Mouse (Mus musculus): ENCODE results near the gene Cyth4. TPM values are rescaled to one million over a fixed set of nuclear protein-coding genes. Genes with fewer than 3 reads are reported as not detected.

Cyth4 gene
- polyA plus RNA-seq, 1 experiment from 2014 or later: 7.2 TPM

DNA sequence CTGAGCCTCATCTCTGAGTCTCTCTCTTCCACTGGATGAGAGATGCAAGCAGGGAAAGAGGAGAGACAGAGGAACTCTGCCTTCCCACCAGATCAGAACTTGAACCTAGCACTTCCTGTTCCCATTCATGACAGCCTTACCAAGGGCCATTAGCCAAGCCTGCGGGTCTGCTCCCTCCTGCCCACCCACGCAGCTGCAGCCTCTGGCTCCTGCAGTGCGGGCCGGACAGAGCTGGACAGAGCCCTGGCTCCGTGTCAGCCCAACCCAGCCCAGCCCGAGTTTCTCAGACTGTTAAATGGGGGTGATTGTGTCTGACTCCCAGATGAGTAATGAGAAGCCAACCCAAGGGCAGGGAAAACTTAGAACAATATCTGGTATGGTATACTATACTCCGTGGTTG lies 38.4 kb downstream of the Cyth4 start:
- H3K4me3 ChIP-seq (ENCODE audit: low read depth, low read length): no peak overlapping the region
- 39% methylated on average over 7 of the region's 7 CpGs for WGBS
- DNase-seq (ENCODE audit: low spot score) (no peak), ATAC-seq (ENCODE audit: low read depth) (no peak)
- no peaks in the 10 kb centered on the region for H3K9me3 ChIP-seq (ENCODE audit: control insufficient read depth, low read length)
- H3K4me2 ChIP-seq (ENCODE audit: low read depth, low read length): no peak overlapping the region
- H3K27ac ChIP-seq (replicated peaks; ENCODE audit: low read depth, low read length): no peak overlapping the region
- no peaks in the 10 kb centered on the region for H3K36me3 ChIP-seq (ENCODE audit: control insufficient read depth, insufficient read depth, low read length)
- H3K9ac ChIP-seq (ENCODE audit: low read depth, low read length): no peak overlapping the region
- H3K4me1 ChIP-seq (ENCODE audit: control insufficient read depth, insufficient read depth, low read length): no peaks in the 10 kb centered on the region
- no peaks in the 10 kb centered on the region for H3K27me3 ChIP-seq (replicated peaks; ENCODE audit: control insufficient read depth, insufficient read depth, low read length)

DNA sequence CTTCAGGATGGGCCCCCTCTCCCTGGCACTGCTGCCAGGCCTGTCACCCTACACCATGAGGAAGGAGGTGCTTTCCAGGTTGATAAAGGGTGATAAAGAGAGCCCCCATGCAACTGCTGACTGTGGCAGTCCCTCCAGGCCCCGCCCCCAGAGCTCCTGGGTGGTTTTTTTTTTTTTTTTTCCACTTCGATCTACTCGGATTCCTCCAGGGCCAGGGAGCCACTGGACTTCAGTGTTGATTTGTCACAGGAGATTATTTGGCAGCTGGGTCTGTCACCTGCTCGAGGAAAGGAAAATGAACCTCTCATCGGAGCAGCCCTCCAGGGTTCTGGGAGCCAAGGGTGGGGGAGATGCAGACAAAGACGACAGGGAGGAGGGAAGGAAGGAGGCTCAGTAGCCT lies 46.8 kb downstream of the Cyth4 start:
- H3K27me3 ChIP-seq (replicated peaks; ENCODE audit: control insufficient read depth, insufficient read depth, low read length): no peaks in the 10 kb centered on the region
- H3K9me3 ChIP-seq (ENCODE audit: control insufficient read depth, low read length): no peaks in the 10 kb centered on the region
- no peak overlapping the region for H3K9ac ChIP-seq (ENCODE audit: low read depth, low read length)
- no peak overlapping the region for H3K4me2 ChIP-seq (ENCODE audit: low read depth, low read length)
- WGBS: 18% methylated on average over 6 of the region's 6 CpGs
- no peaks in the 10 kb centered on the region for H3K4me1 ChIP-seq (ENCODE audit: control insufficient read depth, insufficient read depth, low read length)
- no peak overlapping the region for H3K27ac ChIP-seq (replicated peaks; ENCODE audit: low read depth, low read length)
- H3K36me3 ChIP-seq (ENCODE audit: control insufficient read depth, insufficient read depth, low read length): no peaks in the 10 kb centered on the region
- H3K4me3 ChIP-seq (ENCODE audit: low read depth, low read length): no peak overlapping the region
- DNase-seq (ENCODE audit: low spot score) (peak; percentile 19), ATAC-seq (ENCODE audit: low read depth) (no peak)

DNA sequence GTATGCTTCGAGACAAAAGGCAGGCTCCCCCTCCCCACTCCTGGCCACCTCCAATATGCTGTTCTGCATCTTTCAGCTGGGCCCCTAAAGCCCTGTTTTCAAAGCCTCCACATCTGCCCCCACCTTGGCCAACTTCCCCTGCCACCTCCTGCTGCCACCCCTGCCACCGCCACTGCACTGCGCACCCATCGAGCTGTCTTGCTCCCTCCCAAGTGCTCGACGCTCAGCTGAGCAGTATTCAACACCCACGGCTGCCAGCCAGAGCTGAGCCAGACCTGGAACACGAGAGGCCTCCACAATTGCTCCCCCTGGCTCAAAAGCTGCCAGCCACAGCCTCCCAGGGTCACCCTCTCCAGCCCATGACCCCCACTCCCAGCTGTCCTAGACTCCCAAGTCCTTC lies 47.8 kb downstream of the Cyth4 start:
- H3K4me1 ChIP-seq (ENCODE audit: control insufficient read depth, insufficient read depth, low read length): no peaks in the 10 kb centered on the region
- no peaks in the 10 kb centered on the region for H3K9me3 ChIP-seq (ENCODE audit: control insufficient read depth, low read length)
- no peaks in the 10 kb centered on the region for H3K27me3 ChIP-seq (replicated peaks; ENCODE audit: control insufficient read depth, insufficient read depth, low read length)
- no peak overlapping the region for H3K4me3 ChIP-seq (ENCODE audit: low read depth, low read length)
- no peak overlapping the region for H3K9ac ChIP-seq (ENCODE audit: low read depth, low read length)
- no peaks in the 10 kb centered on the region for H3K36me3 ChIP-seq (ENCODE audit: control insufficient read depth, insufficient read depth, low read length)
- DNase-seq (ENCODE audit: low spot score) (no peak), ATAC-seq (ENCODE audit: low read depth) (no peak)
- no peak overlapping the region for H3K4me2 ChIP-seq (ENCODE audit: low read depth, low read length)
- no peak overlapping the region for H3K27ac ChIP-seq (replicated peaks; ENCODE audit: low read depth, low read length)
- WGBS: 45% methylated on average over 8 of the region's 8 CpGs

DNA sequence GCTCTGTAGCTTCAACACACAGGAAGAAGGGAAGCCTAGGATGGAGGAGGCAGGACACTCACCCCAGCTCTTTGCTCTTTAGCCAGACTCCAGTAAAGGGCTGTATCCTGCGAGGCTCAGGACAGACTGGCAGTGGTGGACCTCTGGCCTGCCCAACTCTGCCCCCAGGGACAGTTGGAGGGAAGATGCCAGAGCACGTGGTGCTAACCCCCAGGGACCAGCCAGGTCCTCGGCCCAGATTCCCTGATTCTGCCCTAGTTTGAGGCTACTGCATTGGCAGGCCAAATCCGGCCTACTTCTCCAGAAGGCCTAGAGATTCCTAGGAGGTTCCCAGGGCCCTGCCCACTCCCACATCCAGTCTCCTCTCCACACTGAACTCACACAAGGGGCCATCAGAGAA lies 50.9 kb downstream of the Cyth4 start:
- no peaks in the 10 kb centered on the region for H3K36me3 ChIP-seq (ENCODE audit: control insufficient read depth, insufficient read depth, low read length)
- DNase-seq (ENCODE audit: low spot score) (no peak), ATAC-seq (ENCODE audit: low read depth) (no peak)
- 72% methylated on average over 4 of the region's 4 CpGs for WGBS
- no peak overlapping the region for H3K4me2 ChIP-seq (ENCODE audit: low read depth, low read length)
- H3K27me3 ChIP-seq (replicated peaks; ENCODE audit: control insufficient read depth, insufficient read depth, low read length): no peaks in the 10 kb centered on the region
- H3K4me3 ChIP-seq (ENCODE audit: low read depth, low read length): no peak overlapping the region
- no peak overlapping the region for H3K9ac ChIP-seq (ENCODE audit: low read depth, low read length)
- H3K27ac ChIP-seq (replicated peaks; ENCODE audit: low read depth, low read length): no peak overlapping the region
- H3K4me1 ChIP-seq (ENCODE audit: control insufficient read depth, insufficient read depth, low read length): no peaks in the 10 kb centered on the region
- no peaks in the 10 kb centered on the region for H3K9me3 ChIP-seq (ENCODE audit: control insufficient read depth, low read length)

DNA sequence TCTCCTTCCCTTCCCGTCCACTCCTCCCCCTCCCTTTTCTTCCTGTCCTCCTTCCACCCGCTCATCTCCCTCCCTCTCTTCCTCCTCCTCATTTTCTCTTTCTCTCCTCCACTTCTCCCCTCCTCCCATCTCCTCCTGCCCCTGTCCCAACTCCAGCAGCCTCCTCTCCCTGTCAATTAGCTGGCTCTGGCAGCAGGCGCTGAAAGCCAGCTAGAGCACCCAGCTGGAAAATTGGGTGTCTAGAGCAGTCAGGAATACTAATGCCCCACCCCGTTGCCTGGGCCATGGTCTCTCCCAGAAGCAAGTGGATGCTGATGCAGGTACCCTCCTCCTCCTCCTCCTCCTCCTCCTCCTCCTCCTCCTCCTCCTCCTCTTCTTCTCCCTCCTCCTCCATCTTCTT lies 54.3 kb downstream of the Cyth4 start:
- Histone ChIP-seq H3K9me3 (ENCODE audit: control insufficient read depth, low read length) (no peaks in the 10 kb centered on the region), H3K4me1 (ENCODE audit: control insufficient read depth, insufficient read depth, low read length) (no peaks in the 10 kb centered on the region), H3K27me3 (replicated peaks; ENCODE audit: control insufficient read depth, insufficient read depth, low read length) (no peaks in the 10 kb centered on the region), H3K4me3 (ENCODE audit: low read depth, low read length) (no peak overlapping the region), H3K27ac (replicated peaks; ENCODE audit: low read depth, low read length) (no peak overlapping the region), H3K4me2 (ENCODE audit: low read depth, low read length) (no peak overlapping the region), H3K9ac (ENCODE audit: low read depth, low read length) (no peak overlapping the region), H3K36me3 (ENCODE audit: control insufficient read depth, insufficient read depth, low read length) (no peaks in the 10 kb centered on the region)
- ATAC-seq (ENCODE audit: low read depth) (no peak), DNase-seq (ENCODE audit: low spot score) (no peak)
- 37% methylated on average over 4 of the region's 4 CpGs for WGBS

DNA sequence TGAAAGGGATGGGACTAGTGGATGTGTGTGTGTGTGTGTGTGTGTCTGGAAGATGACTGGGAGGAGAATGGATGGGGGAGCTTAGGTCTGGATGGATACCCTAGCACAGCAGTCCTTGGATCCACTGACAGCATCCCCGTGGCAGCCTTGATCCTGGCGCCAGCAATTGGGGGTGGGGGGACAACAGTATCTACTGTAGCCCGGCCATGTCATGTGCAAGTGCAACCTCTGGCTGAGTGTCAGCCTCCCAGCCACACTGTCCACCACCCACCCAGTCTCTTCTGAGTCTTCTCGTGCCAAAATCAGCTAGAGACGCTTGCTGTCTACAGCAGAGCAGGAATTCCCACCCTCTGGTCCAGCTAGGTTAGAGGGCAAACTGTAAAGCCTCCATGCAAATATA lies 67.4 kb downstream of the Cyth4 start:
- no peak overlapping the region for H3K27ac ChIP-seq (replicated peaks; ENCODE audit: low read depth, low read length)
- WGBS: 62% methylated on average over 5 of the region's 5 CpGs

GRCm38 (mm10) chr15:78669221-78669871 lies 72.5 kb downstream of the Cyth4 start:
- ATAC-seq (ENCODE audit: low read depth) (no peak), DNase-seq (ENCODE audit: low spot score) (peak; percentile 29)
- Histone ChIP-seq H3K36me3 (ENCODE audit: control insufficient read depth, insufficient read depth, low read length) (no peaks in the 10 kb centered on the region), H3K4me3 (ENCODE audit: low read depth, low read length) (no peak overlapping the region), H3K27me3 (replicated peaks; ENCODE audit: control insufficient read depth, insufficient read depth, low read length) (peaks cover 35% of the 10 kb centered on the region), H3K9ac (ENCODE audit: low read depth, low read length) (no peak overlapping the region), H3K4me2 (ENCODE audit: low read depth, low read length) (no peak overlapping the region), H3K27ac (replicated peaks; ENCODE audit: low read depth, low read length) (no peak overlapping the region), H3K4me1 (ENCODE audit: control insufficient read depth, insufficient read depth, low read length) (no peaks in the 10 kb centered on the region), H3K9me3 (ENCODE audit: control insufficient read depth, low read length) (no peaks in the 10 kb centered on the region)
- WGBS: 49% methylated on average over 10 of the region's 10 CpGs

More for the DNA sequence above, 67.4 kb downstream of the Cyth4 start:
- no peak for ATAC-seq (ENCODE audit: low read depth)
- no peak overlapping the region for H3K4me2 ChIP-seq (ENCODE audit: low read depth, low read length)
- no peak for DNase-seq (ENCODE audit: low spot score)
- no peaks in the 10 kb centered on the region for H3K36me3 ChIP-seq (ENCODE audit: control insufficient read depth, insufficient read depth, low read length)
- H3K9ac ChIP-seq (ENCODE audit: low read depth, low read length): no peak overlapping the region
- H3K9me3 ChIP-seq (ENCODE audit: control insufficient read depth, low read length): no peaks in the 10 kb centered on the region
- H3K27me3 ChIP-seq (replicated peaks; ENCODE audit: control insufficient read depth, insufficient read depth, low read length): no peaks in the 10 kb centered on the region
- no peak overlapping the region for H3K4me3 ChIP-seq (ENCODE audit: low read depth, low read length)
- no peaks in the 10 kb centered on the region for H3K4me1 ChIP-seq (ENCODE audit: control insufficient read depth, insufficient read depth, low read length)

- no peak overlapping the region for H3K9ac ChIP-seq (ENCODE audit: low read depth, low read length)
- ATAC-seq (ENCODE audit: low read depth) (no peak), DNase-seq (ENCODE audit: low spot score) (peak; percentile 21)
- WGBS: 37% methylated on average over 5 of the region's 5 CpGs
- H3K27me3 ChIP-seq (replicated peaks; ENCODE audit: control insufficient read depth, insufficient read depth, low read length): peaks cover 39% of the 10 kb centered on the region
- H3K4me1 ChIP-seq (ENCODE audit: control insufficient read depth, insufficient read depth, low read length): no peaks in the 10 kb centered on the region
- no peaks in the 10 kb centered on the region for H3K9me3 ChIP-seq (ENCODE audit: control insufficient read depth, low read length)
- H3K27ac ChIP-seq (replicated peaks; ENCODE audit: low read depth, low read length): no peak overlapping the region
- no peak overlapping the region for H3K4me3 ChIP-seq (ENCODE audit: low read depth, low read length)
- no peaks in the 10 kb centered on the region for H3K36me3 ChIP-seq (ENCODE audit: control insufficient read depth, insufficient read depth, low read length)
- H3K4me2 ChIP-seq (ENCODE audit: low read depth, low read length): no peak overlapping the region
Observed at GRCm38 (mm10) chr15:78670341-78670740, 73.5 kb downstream of the Cyth4 start.
